Mouse (Mus musculus): ENCODE measurements around the gene Arrdc2. TPM values are rescaled to one million over a fixed set of nuclear protein-coding genes. Genes with fewer than 3 reads are reported as not detected.

The Arrdc2 gene
- polyA plus RNA-seq, 1 experiment from 2014 or later = 6.5 TPM

- H3K4me3 ChIP-seq (replicated peaks) = no peak overlapping the region
- 51% methylated on average over 4 of the region's 4 CpGs for WGBS
- no peak for ATAC-seq (ENCODE audit: insufficient read depth, low FRiP score, low read depth)
- peaks cover 5% of the 10 kb centered on the region; the same call in 1 of the 2 replicates for H3K4me1 ChIP-seq
- no peak overlapping the region for H3K9ac ChIP-seq
- H3K9me3 ChIP-seq = no peaks in the 10 kb centered on the region
- H3K36me3 ChIP-seq = no peaks in the 10 kb centered on the region
- H3K27ac ChIP-seq = no peak overlapping the region
- 0 out of 2 replicates have a peak, but pooled peaks cover 14% of the 10 kb centered on the region for H3K27me3 ChIP-seq (replicated peaks)
- H3K4me2 ChIP-seq = no peak overlapping the region
Measured at GRCm38 (mm10) chr8:70812885-70813284, 26.6 kb downstream of the Arrdc2 start.

- H3K36me3 ChIP-seq = no peaks in the 10 kb centered on the region
- ATAC-seq (ENCODE audit: insufficient read depth, low FRiP score, low read depth) = no peak
- no peak overlapping the region for H3K9ac ChIP-seq
- no peak overlapping the region for H3K4me3 ChIP-seq (replicated peaks)
- H3K27me3 ChIP-seq (replicated peaks) = 0 out of 2 replicates have a peak, but pooled peaks cover 13% of the 10 kb centered on the region
- WGBS = 47% methylated on average over 4 of the region's 4 CpGs
- peaks cover 5% of the 10 kb centered on the region; the same call in 1 of the 2 replicates for H3K4me1 ChIP-seq
- no peak overlapping the region for H3K27ac ChIP-seq
- H3K4me2 ChIP-seq = no peak overlapping the region
- no peaks in the 10 kb centered on the region for H3K9me3 ChIP-seq
Measured at GRCm38 (mm10) chr8:70812055-70812454, 27.5 kb downstream of the Arrdc2 start.

- Histone ChIP-seq H3K4me2 (no peak overlapping the region), H3K9ac (no peak overlapping the region), H3K4me3 (replicated peaks) (no peak overlapping the region), H3K27ac (no peak overlapping the region), H3K9me3 (no peaks in the 10 kb centered on the region), H3K36me3 (no peaks in the 10 kb centered on the region), H3K27me3 (replicated peaks) (0 out of 2 replicates have a peak, but pooled peaks cover 8% of the 10 kb centered on the region), H3K4me1 (no peaks in the 10 kb centered on the region)
- WGBS = 70% methylated on average over 20 of the region's 20 CpGs
- ATAC-seq (ENCODE audit: insufficient read depth, low FRiP score, low read depth) = no peak
Measured at GRCm38 (mm10) chr8:70810962-70811680, 28.4 kb downstream of the Arrdc2 start.

GRCm38 (mm10) chr8:70808955-70809701, 30.4 kb downstream of the Arrdc2 start:
- no peaks in the 10 kb centered on the region for H3K36me3 ChIP-seq
- no peak overlapping the region for H3K4me3 ChIP-seq (replicated peaks)
- no peaks in the 10 kb centered on the region for H3K9me3 ChIP-seq
- ATAC-seq (ENCODE audit: insufficient read depth, low FRiP score, low read depth) = no peak
- H3K9ac ChIP-seq = no peak overlapping the region
- peaks cover 8% of the 10 kb centered on the region for H3K4me1 ChIP-seq
- H3K4me2 ChIP-seq = no peak overlapping the region
- 0 out of 2 replicates have a peak, but pooled peaks cover 3% of the 10 kb centered on the region for H3K27me3 ChIP-seq (replicated peaks)
- H3K27ac ChIP-seq = no peak overlapping the region
- WGBS = 71% methylated on average over 8 of the region's 8 CpGs

GRCm38 (mm10) chr8:70808239-70808638, 31.3 kb downstream of the Arrdc2 start, which contains the start of gene Il12rb1:
Gene Il12rb1 (plus strand): TSS chr8:70808449.
- Histone ChIP-seq H3K9me3 (no peaks in the 10 kb centered on the region), H3K4me3 (replicated peaks) (no peak within 1 kb of the TSS), H3K9ac (no peak within 1 kb of the TSS), H3K27me3 (replicated peaks) (peaks cover 10% of the 10 kb centered on the region), H3K36me3 (no peaks in the 10 kb centered on the region), H3K4me2 (no peak within 1 kb of the TSS), H3K27ac (no peak within 1 kb of the TSS), H3K4me1 (peaks cover 15% of the 10 kb centered on the region)
- 62% methylated on average over 5 of the region's 5 CpGs for WGBS
- ATAC-seq (ENCODE audit: insufficient read depth, low FRiP score, low read depth) = no peak

GRCm38 (mm10) chr8:70807304-70807703, 32.2 kb downstream of the Arrdc2 start:
- H3K4me3 ChIP-seq (replicated peaks) = no peak overlapping the region
- H3K9me3 ChIP-seq = no peaks in the 10 kb centered on the region
- H3K27ac ChIP-seq = no peak overlapping the region
- peaks cover 10% of the 10 kb centered on the region for H3K27me3 ChIP-seq (replicated peaks)
- no peak overlapping the region for H3K4me2 ChIP-seq
- H3K4me1 ChIP-seq = peaks cover 15% of the 10 kb centered on the region
- no peak for ATAC-seq (ENCODE audit: insufficient read depth, low FRiP score, low read depth)
- WGBS = 43% methylated on average over 1 of the region's 1 CpGs
- no peaks in the 10 kb centered on the region for H3K36me3 ChIP-seq
- H3K9ac ChIP-seq = no peak overlapping the region

GRCm38 (mm10) chr8:70806541-70806940, 33.0 kb downstream of the Arrdc2 start:
- H3K36me3 ChIP-seq = no peaks in the 10 kb centered on the region
- peaks cover 10% of the 10 kb centered on the region for H3K27me3 ChIP-seq (replicated peaks)
- ATAC-seq (ENCODE audit: insufficient read depth, low FRiP score, low read depth) = no peak
- WGBS = 66% methylated on average over 4 of the region's 4 CpGs
- H3K4me2 ChIP-seq = no peak overlapping the region
- no peak overlapping the region for H3K4me3 ChIP-seq (replicated peaks)
- peaks cover 15% of the 10 kb centered on the region for H3K4me1 ChIP-seq
- no peak overlapping the region for H3K9ac ChIP-seq
- H3K27ac ChIP-seq = 0 out of 2 replicates have a peak overlapping the region, but pooled peaks have one; percentile 4
- no peaks in the 10 kb centered on the region for H3K9me3 ChIP-seq

GRCm38 (mm10) chr8:70804481-70805206, 34.9 kb downstream of the Arrdc2 start, which contains the start of gene Mast3:
Gene Mast3 (minus strand): TSS chr8:70805054.
- Histone ChIP-seq H3K36me3 (no peaks in the 10 kb centered on the region), H3K9ac (no peak within 1 kb of the TSS), H3K4me1 (peaks cover 15% of the 10 kb centered on the region), H3K27ac (no peak within 1 kb of the TSS), H3K4me3 (replicated peaks) (peak within 1 kb of the TSS; percentile 44), H3K9me3 (no peaks in the 10 kb centered on the region), H3K4me2 (peak within 1 kb of the TSS; percentile 81), H3K27me3 (replicated peaks) (peaks cover 15% of the 10 kb centered on the region)
- ATAC-seq (ENCODE audit: insufficient read depth, low FRiP score, low read depth) = peak; percentile 88
- WGBS = 1% methylated on average over 45 of the region's 45 CpGs

GRCm38 (mm10) chr8:70803761-70804480, 35.6 kb downstream of the Arrdc2 start:
- Histone ChIP-seq H3K36me3 (no peaks in the 10 kb centered on the region), H3K9ac (no peak overlapping the region), H3K4me3 (replicated peaks) (peak overlapping the region; percentile 44), H3K9me3 (no peaks in the 10 kb centered on the region), H3K27ac (no peak overlapping the region), H3K4me1 (peaks cover 15% of the 10 kb centered on the region), H3K4me2 (peak overlapping the region; percentile 81), H3K27me3 (replicated peaks) (peaks cover 22% of the 10 kb centered on the region)
- 0 out of 2 replicates have a peak, but pooled peaks have one; percentile 12 for ATAC-seq (ENCODE audit: insufficient read depth, low FRiP score, low read depth)
- WGBS = 2% methylated on average over 47 of the region's 47 CpGs

- Histone ChIP-seq H3K4me1 (peaks cover 20% of the 10 kb centered on the region), H3K4me3 (replicated peaks) (no peak overlapping the region), H3K27me3 (replicated peaks) (peaks cover 24% of the 10 kb centered on the region), H3K36me3 (no peaks in the 10 kb centered on the region), H3K27ac (no peak overlapping the region), H3K4me2 (no peak overlapping the region), H3K9me3 (no peaks in the 10 kb centered on the region), H3K9ac (no peak overlapping the region)
- ATAC-seq (ENCODE audit: insufficient read depth, low FRiP score, low read depth) = no peak
- WGBS = 60% methylated on average over 11 of the region's 11 CpGs
Measured at GRCm38 (mm10) chr8:70802786-70803510, 36.6 kb downstream of the Arrdc2 start.

All from stomach, embryonic 15.5 days (tissue).